Mouse (Mus musculus): Measurements from ENCODE around the gene 9330182O14Rik.

Gene 9330182O14Rik

GRCm38 (mm10) chr15:40134152-40134792 lies at the start of gene 9330182O14Rik:
TSS of gene 9330182O14Rik (plus strand) at chr15:40134365.
- DNase-seq, result peak; percentile 25

GRCm38 (mm10) chr15:40103304-40103703 lies 30.9 kb upstream of the 9330182O14Rik start:
- no peak for DNase-seq

- no peak for DNase-seq
Measured at GRCm38 (mm10) chr15:40105712-40106111, 28.5 kb upstream of the 9330182O14Rik start.

GRCm38 (mm10) chr15:40113888-40114576 lies 20.1 kb upstream of the 9330182O14Rik start:
- DNase-seq, result no peak

GRCm38 (mm10) chr15:40114600-40115271 lies 19.4 kb upstream of the 9330182O14Rik start:
- no peak for DNase-seq

GRCm38 (mm10) chr15:40116396-40116795 lies 17.8 kb upstream of the 9330182O14Rik start:
- no peak for DNase-seq

GRCm38 (mm10) chr15:40124211-40124953 lies 9.8 kb upstream of the 9330182O14Rik start:
- no peak for DNase-seq

GRCm38 (mm10) chr15:40129496-40129895 lies 4.7 kb upstream of the 9330182O14Rik start:
- DNase-seq, result no peak

- peak; percentile 71 for DNase-seq
Measured at GRCm38 (mm10) chr15:40130880-40131478, 3.2 kb upstream of the 9330182O14Rik start.

- DNase-seq, result no peak
Measured at GRCm38 (mm10) chr15:40132408-40132807, 1.8 kb upstream of the 9330182O14Rik start.

- DNase-seq, result peak; percentile 23
Measured at GRCm38 (mm10) chr15:40144221-40144620, 10.1 kb downstream of the 9330182O14Rik start.

- DNase-seq, result no peak
Measured at GRCm38 (mm10) chr15:40157683-40158082, 23.5 kb downstream of the 9330182O14Rik start.

- DNase-seq, result no peak
Measured at GRCm38 (mm10) chr15:40166560-40167275, 32.6 kb downstream of the 9330182O14Rik start.

- no peak for DNase-seq
Measured at GRCm38 (mm10) chr15:40167276-40168139, 33.3 kb downstream of the 9330182O14Rik start.

- DNase-seq, result no peak
Measured at GRCm38 (mm10) chr15:40168140-40168688, 34.0 kb downstream of the 9330182O14Rik start.

- DNase-seq, result no peak
Measured at GRCm38 (mm10) chr15:40169061-40169460, 34.9 kb downstream of the 9330182O14Rik start.

- no peak for DNase-seq
Measured at GRCm38 (mm10) chr15:40169705-40170104, 35.5 kb downstream of the 9330182O14Rik start.

GRCm38 (mm10) chr15:40179423-40179822 lies 45.3 kb downstream of the 9330182O14Rik start:
- DNase-seq, result no peak

- no peak for DNase-seq
Measured at GRCm38 (mm10) chr15:40187017-40187416, 52.9 kb downstream of the 9330182O14Rik start.
